Mouse (Mus musculus) heart, adult 11 months (tissue): ENCODE results near the gene March5.
"Not testable (repeated sequence)": the region's sequence is repeated elsewhere in the genome, so short reads cannot be mapped to it uniquely, and the experiment has no call there.

Experiments used
- DNase-seq: peaks from one replicate; pipeline ENCODE4 v3.0.0; 2022

The March5 gene

GRCm38 (mm10) chr19:37209467-37210128 is 2.3 kb downstream of the March5 start:
- no peak for DNase-seq

GRCm38 (mm10) chr19:37210457-37210856 is 3.1 kb downstream of the March5 start:
- no peak for DNase-seq

- no peak for DNase-seq
These were observed 4.1 kb downstream of the March5 start for GRCm38 (mm10) chr19:37211416-37211815.

GRCm38 (mm10) chr19:37214711-37215110 is 7.4 kb downstream of the March5 start:
- DNase-seq, result no peak

- DNase-seq, result no peak
These were observed 18.0 kb downstream of the March5 start for GRCm38 (mm10) chr19:37225197-37225862.

GRCm38 (mm10) chr19:37232598-37232997 is 25.3 kb downstream of the March5 start:
- not testable (repeated sequence) for DNase-seq

GRCm38 (mm10) chr19:37233561-37234539 is 26.5 kb downstream of the March5 start:
- DNase-seq, result no peak

- peak; percentile 82 for DNase-seq
These were observed 28.5 kb downstream of the March5 start for GRCm38 (mm10) chr19:37235818-37236217.

GRCm38 (mm10) chr19:37237306-37237705 is 30.0 kb downstream of the March5 start:
- DNase-seq, result no peak

- no peak for DNase-seq
These were observed 30.5 kb downstream of the March5 start for GRCm38 (mm10) chr19:37237712-37238437.

- DNase-seq, result no peak
These were observed 31.3 kb downstream of the March5 start for GRCm38 (mm10) chr19:37238651-37239050.

GRCm38 (mm10) chr19:37239096-37239495 is 31.8 kb downstream of the March5 start:
- no peak for DNase-seq

GRCm38 (mm10) chr19:37241201-37241600 is 33.9 kb downstream of the March5 start:
- DNase-seq, result no peak

GRCm38 (mm10) chr19:37242707-37243106 is 35.4 kb downstream of the March5 start:
- no peak for DNase-seq

- DNase-seq, result no peak
These were observed 39.5 kb downstream of the March5 start for GRCm38 (mm10) chr19:37246859-37247258.

GRCm38 (mm10) chr19:37248199-37248598 is 40.9 kb downstream of the March5 start:
- DNase-seq, result no peak

- DNase-seq, result no peak
These were observed 44.8 kb downstream of the March5 start for GRCm38 (mm10) chr19:37252104-37252503.

- DNase-seq, result no peak
These were observed 48.0 kb downstream of the March5 start for GRCm38 (mm10) chr19:37255321-37255720.

GRCm38 (mm10) chr19:37262389-37262788 is 55.0 kb downstream of the March5 start:
- no peak for DNase-seq

GRCm38 (mm10) chr19:37263566-37263942 is 56.2 kb downstream of the March5 start:
- no peak for DNase-seq

GRCm38 (mm10) chr19:37263943-37264897 is 56.9 kb downstream of the March5 start:
- peak; percentile 94 for DNase-seq
